Mouse (Mus musculus): ENCODE measurements around the gene Neurl4. TPM values are rescaled to one million over a fixed set of nuclear protein-coding genes. Genes with fewer than 3 reads are reported as not detected.
"Not testable (repeated sequence)": the region's sequence is repeated elsewhere in the genome, so short reads cannot be mapped to it uniquely, and the experiment has no call there.

The Neurl4 gene
- total RNA-seq, 2 experiments from 2014 or later: 40.2 to 47.4 TPM

DNA sequence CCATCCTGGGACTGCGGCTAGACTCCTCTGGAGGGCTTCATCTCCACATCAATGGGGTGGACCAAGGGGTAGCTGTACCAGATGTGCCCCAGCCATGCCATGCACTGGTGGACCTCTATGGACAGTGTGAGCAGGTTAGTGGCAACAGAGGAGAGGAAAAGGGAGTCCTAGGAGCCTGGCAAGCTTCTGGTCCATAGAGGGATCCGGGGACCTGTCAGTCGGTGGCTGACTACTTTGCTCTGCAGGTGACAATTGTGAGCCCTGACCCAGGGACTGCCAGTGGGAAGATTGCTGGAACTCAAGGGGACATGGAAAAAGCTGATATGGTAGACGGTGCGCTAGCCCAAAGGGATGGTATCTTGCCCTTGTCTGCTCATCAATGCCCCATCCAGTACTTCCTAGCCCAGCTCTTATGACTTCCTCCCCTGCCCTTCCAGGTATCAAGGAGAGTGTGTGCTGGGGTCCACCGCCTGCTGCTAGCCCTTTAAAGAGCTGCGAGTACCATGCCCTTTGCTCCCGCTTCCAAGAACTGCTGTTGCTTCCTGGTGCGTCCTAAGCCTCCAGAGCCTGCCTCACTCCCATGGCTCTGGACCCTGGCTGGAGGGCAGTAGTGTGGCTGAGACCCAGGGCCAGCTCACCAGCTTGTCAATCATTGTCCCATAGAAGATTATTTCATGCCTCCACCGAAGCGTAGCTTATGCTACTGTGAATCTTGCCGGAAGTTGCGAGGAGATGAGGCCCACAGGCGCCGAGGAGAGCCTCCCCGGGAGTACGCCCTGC lies 10.1 kb downstream of the Neurl4 start:
- intact Hi-C loops (cut with DNase I): no loop called here

DNA sequence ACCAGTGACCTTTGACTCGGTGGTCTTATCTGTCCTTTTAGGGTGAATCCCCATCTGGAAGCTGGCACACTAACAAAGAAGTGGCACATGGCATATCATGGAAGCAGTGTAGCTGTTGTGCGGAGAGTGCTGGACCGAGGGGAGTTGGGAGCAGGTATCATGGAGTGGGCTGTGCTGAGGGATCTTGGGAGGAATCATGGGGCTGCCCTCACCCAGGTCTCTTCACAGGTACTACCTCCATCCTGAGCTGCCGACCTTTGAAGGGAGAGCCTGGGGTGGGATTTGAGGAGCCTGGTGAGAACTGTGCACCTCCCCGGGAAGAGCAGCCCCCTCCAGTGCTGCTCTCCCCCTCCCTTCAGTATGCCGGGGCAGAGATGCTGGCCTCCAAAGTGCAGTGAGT lies 10.8 kb downstream of the Neurl4 start:
- intact Hi-C loops (cut with DNase I): no loop called here

More for the DNA sequence above, 10.1 kb downstream of the Neurl4 start:
- DNase-seq: no peak

DNA sequence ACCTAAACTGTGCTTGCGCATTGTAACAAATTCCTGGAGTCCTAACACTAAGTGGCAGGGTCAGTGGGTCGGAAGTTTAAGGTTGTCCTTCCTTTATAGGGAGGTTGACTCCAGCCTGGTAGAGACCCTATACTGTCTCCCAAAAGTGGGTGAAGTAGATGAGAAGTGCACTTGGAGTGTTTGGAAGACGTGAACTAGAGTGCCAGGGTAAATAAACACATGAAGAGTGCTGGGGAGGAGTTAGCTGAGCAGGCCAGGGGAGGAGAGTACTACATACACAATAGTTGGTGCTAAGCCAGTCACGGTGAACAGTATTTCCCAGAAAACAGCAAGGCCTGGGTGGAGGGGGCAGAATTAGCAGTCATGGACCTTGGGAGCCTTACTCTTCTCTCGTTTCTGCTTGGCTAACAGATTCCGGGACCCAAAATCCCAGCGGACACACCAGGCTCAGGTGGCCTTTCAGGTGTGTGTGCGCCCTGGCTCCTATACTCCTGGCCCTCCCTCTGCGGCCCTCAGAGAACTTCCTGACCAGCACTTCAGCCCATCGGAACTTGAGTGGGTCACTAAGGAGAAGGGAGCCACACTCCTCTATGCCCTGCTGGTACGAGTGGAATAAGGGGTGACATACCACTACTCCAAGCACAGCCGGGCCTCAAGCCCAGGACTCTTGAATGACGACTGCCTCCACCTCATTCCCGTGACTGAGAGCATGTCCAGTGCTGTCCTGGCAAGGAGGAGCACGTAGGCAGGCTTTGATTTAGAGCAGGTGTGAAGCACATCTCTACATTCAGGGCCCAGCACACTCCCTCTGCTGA lies 12.1 kb downstream of the Neurl4 start:
- intact Hi-C loops (cut with DNase I): no loop called here
- no peak for DNase-seq

More for the DNA sequence above, 10.8 kb downstream of the Neurl4 start:
- no peak for DNase-seq

DNA sequence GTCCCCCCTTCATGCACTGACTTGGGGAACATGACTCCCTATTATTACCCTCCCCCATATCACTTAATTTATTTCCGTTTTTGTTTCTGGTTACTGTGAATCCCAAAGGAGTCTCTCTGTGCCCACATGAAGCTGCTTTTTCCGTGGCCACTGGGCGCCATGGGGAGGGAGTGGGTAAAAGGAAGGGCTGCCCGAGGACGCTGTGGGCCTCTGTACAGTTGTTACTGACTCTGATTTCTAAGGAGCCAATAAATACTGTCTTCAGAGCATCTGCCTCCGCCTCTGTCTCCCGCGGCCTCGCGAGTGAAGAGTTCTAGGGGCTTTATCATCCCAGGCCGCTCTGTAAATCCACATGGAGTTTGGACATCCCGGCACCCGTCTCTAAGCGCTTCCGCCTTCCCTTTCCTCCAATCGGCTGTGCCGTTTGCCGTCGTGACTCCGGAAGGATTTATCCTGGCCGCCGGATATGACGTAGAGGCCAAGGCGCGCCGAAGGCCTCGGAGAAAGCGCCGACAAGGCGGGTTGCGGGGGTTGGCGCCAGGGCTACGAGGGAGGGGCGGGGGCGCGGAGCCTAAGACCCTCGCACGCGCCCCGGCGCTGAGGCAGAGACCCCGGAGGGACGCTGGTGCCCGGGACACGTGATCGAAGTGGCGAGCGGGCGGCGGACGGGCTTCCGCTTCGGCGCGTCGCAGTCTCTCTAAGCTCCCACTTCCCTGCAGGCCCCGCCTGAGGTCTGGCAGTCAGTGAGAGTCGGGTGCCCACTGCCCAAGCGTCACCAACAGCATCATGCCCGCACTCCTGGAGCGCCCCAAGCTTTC lies 12.9 kb downstream of the Neurl4 start, which contains the start of gene Gps2:
Gene Gps2, plus strand, starts transcription at position 335 of the 818 bp plus-strand sequence.
- peak; percentile 93 to 94 for DNase-seq
- intact Hi-C loops (cut with DNase I): no loop called here

DNA sequence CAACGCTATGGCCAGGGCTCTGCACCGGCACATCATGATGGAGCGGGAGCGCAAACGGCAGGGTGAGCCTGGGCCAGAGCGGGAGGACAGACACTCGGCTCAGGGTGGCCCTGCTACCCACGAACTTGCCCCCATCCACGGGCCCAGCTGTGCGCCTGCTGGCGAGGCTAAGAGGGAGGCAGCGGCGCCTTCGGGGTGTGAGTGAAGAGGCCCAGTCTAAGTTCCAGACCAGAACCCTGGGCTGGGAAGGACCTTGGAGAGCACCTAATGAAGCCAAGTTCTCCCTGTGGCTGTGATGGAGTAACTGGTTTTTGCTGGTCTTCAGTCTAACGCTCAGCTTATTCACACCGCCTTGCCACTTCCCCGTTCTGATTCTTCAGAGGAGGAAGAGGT lies 13.5 kb downstream of the Neurl4 start:
- intact Hi-C loops (cut with DNase I): no loop called here
- DNase-seq: no peak

DNA sequence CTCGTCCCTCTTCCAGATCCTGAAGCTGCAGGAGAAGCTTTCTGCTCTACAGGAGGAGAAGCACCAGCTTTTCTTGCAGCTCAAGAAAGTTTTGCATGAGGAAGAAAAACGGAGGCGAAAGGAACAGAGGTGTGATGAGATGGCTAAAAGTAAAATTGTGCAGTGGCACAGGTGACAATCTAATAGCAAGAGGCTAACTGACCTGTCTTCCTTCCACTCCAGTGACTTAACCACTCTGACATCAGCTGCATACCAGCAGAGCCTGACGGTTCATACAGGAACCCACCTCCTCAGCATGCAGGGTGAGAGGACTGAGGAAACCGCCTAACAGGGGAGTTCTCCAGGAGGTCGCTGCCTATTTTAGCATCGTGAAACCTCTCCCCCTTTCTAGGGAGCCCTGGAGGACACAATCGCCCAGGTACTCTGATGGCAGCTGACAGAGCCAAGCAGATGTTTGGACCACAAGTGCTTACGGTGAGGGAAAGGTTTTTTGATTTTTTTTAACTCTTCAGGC lies 14.1 kb downstream of the Neurl4 start:
- no peak for DNase-seq
- intact Hi-C loops (cut with DNase I): no loop called here

DNA sequence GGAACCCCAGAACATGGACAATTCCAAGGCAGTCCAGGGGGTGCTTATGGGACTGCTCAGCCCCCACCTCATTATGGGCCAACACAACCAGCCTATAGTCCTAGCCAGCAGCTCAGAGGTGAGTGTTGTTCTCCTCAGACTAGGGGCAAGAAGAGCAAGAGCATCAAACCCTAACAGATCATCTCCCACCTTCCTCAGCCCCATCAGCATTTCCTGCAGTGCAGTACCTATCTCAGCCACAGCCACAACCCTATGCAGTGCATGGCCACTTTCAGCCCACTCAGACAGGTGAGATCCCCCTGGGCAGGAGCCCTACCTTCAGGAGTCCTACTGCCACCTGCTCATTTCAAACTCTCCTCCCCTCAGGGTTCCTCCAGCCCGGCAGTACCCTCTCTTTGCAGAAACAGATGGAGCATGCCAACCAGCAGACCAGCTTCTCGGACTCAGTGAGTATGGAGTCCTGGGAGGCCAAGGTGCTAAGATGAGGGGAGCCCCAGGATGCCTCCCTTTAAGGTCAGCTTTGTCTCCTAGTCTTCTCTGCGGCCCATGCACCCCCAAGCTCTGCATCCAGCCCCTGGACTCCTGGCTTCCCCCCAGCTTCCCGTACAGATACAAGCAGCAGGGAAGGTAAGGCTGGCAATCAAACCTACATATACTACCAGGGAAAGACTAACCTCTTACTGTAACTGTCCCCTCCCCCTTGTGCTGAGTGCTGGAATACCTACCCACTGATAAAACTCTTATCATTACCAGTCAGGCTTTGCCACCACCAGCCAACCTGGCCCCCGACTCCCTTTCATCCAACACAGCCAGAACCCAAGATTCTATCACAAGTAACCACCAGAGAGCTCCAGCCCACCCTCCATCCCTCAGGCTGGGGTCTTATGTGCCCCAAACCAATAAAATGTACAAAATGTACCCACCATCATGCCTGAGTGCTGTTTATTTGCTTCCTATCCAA lies 15.1 kb downstream of the Neurl4 start:
- intact Hi-C loops (cut with DNase I): no loop called here
- no peak for DNase-seq

DNA sequence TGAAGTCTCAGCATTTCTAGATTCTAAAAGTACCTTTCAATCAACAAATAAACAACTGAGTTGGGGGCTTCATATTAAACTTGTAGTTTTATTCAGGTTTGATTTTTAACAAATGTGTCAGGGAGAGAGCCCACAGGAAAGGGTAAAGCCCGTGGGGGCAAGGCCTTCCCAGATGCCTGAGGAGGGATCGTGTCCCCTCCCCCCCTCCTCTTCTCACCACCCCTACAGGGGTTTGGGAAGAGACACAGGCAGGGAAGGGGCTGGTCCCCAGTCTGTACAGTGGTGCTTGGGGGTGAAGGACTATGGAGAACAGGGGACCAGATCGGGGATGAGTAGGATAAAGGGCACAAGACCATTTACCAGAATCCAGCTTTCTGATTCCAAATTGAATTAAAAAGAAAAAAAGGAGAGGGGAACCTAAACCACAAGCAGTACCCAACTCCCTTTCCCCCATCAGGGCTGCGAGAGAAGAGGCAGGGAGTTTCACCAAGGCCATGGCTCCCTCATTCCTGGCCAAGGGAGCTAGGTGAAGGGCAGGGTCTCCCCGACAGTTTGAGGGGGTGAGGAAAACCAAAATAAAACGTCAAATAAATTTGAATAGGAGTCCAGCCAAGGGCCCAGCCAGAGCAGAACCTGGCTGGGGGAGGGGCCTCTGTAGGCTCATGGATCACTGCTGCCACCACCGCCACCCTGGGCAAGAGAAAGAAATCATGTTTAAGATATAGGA lies 15.9 kb downstream of the Neurl4 start:
- intact Hi-C loops (cut with DNase I); DNase-seq: not testable (repeated sequence)

DNA sequence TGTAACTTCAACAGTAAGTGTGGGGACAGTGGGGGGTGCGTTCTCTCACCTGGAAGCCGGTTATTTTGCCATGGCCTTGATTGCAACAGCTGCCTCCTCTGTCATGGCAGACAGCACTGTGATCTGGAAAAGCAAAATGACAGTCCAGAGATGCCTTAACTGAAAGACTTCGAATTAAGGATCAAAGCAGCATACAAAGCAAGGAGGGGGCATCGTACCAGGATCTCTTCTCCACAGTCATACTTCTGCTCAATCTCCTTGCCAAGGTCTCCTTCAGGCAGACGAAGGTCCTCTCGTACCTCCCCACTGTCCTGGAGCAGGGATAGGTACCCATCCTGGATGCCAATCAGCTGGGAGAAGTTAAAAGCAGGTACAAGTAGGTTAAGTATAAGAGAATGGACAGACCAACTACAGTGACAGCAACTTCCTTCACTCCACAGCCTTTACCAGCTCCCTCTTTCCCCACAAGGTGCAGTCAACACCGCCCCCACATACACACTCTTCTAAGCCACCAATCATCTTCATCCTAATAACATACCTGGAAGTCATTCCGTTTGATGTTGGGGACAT lies 16.6 kb downstream of the Neurl4 start:
- no peak for DNase-seq
- intact Hi-C loops (cut with DNase I): no loop called here

DNA sequence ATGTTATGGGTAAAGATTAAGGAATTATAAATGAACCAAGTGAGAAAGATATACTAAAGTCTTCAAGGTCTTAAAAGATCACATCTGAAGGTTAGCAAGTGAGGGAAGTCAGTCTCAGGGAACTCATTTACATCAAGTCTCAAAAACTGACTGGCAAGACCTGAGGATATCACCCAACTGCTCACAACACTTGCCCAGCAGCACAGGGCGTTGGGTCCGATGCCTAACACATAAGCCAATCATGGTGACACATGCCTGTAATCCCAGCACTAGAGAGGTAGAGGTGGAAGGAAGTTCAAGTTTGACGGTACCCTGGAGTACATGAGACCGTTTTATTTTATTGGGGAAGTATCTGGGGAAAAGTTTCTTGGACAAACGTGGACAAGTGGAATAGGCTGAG lies 17.2 kb downstream of the Neurl4 start:
- no peak for DNase-seq
- intact Hi-C loops (cut with DNase I): loop anchor here (2.0 kb wide), 1 partner anchor 15 kb away; no protein-coding TSS in a partner anchor

DNA sequence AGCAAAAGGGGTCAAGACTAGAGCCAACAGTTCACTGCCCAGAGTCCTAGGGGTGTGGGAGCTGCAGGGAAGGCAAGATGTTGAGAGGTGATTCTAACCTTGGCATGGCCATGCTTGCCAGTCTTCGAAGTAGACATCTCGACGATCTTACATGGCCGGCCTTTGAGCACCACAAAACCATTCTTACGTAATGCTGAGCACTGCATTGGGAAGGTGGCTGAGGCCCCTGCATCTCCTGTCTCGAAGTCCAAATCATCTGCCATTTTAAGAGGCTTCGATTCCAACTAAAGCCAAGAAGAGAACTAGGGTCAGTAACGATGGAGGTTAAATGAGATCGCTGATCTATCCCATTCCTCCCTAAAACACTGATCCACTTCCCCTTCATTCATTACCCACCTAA lies 18.2 kb downstream of the Neurl4 start:
- intact Hi-C loops (cut with DNase I): loop anchor here (2.0 kb wide), 1 partner anchor 16 kb away; no protein-coding TSS in a partner anchor
- no peak for DNase-seq

DNA sequence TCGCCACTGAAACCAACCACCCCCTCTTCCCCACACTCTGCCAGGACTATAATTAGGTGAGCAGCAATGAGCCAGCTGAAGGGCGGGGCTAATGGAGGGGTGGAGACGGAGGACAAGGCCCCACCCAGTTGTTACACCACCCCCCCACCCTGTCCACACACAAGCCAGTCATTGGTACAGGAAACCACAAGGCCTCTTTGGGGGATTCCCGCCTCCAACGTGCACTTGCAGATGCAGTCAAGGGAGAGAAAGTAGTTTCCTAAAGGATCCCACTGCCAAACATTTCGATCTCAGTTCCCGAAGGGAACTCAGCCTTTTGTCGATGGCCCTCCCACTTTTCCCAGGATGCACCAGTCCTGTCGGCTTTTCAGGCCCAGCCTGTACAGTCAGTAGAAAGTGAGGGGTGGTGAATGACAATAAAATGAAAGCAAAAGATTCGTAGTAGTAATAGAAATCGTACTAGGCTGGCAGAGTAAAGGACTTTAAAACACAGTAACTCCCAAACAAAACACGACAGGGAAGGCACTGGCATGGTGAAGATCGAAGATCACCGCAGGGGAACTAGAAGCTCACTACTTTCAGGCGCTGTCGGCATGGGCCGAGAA lies 18.9 kb downstream of the Neurl4 start:
- intact Hi-C loops (cut with DNase I): loop anchor here (2.0 kb wide), 3 partner anchors 17 to 61 kb away; partner anchors contain the start of genes Ctdnep1 and Kctd11
- peak; percentile 76 to 83 for DNase-seq

DNA sequence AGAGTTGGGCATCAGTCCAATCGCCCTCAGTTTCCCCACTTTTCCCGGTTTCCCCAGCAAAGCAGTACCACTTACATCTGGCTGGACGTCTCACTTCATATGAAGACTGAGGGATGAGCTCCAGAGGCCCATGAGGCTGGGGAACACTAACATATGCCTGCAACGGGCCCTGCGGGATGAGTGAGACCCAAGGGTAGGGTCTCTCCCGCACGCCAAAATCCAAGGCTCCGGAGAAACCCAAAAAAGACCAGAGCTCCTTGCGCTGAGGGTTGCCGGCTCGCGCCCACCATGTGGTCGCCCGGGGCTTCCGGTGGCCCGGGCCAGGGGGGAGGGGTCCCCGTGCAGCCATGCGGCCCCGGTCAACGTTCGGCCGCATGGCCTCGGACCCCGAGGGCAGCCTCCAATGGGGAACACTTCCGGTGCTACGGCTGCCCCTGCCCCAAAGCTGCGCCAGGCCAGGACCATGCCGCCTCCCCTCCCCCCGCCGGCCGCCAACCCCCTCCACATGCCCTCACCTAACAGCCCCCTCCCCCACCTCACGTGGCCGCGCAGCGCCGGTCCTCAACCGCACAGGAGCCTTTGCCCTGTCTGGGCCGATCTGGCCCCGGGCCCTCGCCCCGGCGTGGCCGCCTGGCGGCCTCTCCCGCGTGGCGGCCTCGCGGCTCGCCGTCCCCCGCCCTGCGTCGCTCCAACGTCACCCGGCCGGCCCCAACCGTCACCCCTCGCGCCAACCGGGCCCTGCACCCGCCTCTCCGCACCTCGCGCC lies 19.6 kb downstream of the Neurl4 start:
- intact Hi-C loops (cut with DNase I): loop anchor here (1.0 to 2.0 kb wide), 3 partner anchors 40 to 162 kb away; partner anchors contain the start of genes Ctdnep1, Kctd11 and Polr2a
- DNase-seq: peak in 1 of 2 experiments; percentile 32

DNA sequence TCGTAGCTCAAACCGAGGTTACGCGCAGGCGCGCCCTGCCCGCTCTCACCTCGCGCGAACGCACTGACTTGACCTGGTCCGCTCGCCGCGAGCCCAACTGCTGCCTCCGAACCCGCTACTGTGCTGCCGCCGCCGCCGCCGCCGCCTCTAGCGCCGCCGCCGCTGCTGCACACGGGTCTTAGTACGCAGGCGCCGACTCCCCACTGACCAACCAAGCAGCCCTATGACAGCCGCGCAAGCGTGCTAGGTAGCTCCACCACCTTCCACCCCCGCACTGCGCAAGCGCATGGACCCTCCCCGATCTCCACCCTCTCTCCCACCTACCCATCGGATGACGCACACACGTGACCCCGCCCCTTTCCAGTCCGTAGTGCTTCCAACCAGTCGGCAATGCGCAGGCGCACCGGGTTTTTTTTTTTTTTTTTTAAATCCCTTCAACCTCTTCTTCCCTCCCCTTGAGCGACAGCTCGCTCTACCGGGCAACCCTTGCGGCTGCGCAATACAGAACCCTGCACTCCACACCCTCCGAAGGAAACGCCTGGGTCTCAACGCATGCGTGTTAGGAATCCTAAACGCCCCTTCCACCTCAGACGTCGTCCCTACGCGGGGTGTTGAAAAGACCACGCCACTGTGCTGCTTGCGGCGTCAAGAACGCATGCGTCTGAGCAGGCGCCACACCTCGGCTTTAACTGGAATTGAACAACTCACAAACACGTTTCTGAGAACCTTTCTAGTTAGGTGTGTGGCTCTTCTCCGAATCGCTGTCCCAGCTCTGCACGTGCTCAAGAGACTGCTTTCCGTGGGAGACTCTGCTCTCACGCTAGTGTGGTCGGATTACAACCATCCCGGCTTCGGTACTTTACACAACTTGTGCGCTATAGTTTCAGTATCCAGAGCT lies 20.5 kb downstream of the Neurl4 start, which contains the start of gene Eif5a:
Gene Eif5a, minus strand, starts transcription at position 845 of the 898 bp plus-strand sequence.
- DNase-seq: peak; percentile 100
- intact Hi-C loops (cut with DNase I): loop anchor here (1.0 to 2.0 kb wide), 3 partner anchors 41 to 163 kb away; partner anchors contain the start of genes Ctdnep1, Kctd11 and Polr2a

DNA sequence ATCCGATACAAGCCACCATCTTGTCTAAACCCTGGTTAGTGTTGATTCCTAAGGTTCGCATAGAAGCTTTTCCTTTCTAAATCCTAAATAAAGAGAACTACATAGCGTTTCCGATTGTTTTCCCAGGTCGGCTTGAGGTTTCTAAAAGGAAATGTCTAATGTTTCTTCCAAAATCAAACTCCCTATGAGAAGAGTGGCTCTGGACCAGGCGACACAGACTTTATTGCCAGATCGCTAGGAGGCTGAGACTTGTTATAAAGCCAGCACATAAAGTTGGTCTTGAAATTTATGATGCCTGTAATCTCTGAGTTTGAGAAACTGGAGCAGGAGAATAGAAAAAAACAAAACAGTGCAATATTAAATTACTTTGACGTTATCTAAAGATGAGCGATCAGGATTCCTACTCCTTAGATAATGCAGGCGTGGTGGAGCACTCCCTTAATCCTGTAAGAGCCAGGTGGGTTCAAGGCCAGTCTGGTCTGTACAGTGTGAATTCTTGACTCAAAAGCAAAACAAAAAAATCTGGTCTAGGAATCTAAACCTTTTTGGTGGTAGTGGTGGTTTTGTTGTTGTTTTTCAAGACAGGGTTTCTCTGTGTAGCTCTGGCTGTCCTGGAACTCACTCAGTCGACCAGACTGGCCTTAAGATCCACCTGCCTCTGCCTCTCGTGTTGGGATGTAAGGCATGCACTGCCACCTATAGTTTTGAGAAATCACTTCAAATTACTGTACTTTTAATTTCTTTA lies 21.3 kb downstream of the Neurl4 start:
- intact Hi-C loops (cut with DNase I): no loop called here

More for the DNA sequence above, 21.3 kb downstream of the Neurl4 start:
- no peak for DNase-seq

Measured in heart, postnatal 36 days (tissue).